Mouse (Mus musculus) skeletal muscle tissue, adult 2 months (tissue): ENCODE results near the gene Samd4b.

Experiments
- DNase-seq: peaks from one replicate; pipeline ENCODE4 v3.0.0-alpha.2; 2012; ENCODE audit warnings: low read depth, low spot score

The Samd4b gene

GRCm38 (mm10) chr7:28378066-28378690 lies 219.8 kb downstream of the Samd4b start:
- no peak for DNase-seq

GRCm38 (mm10) chr7:28377190-28378065 lies 220.5 kb downstream of the Samd4b start:
- DNase-seq = no peak

GRCm38 (mm10) chr7:28376011-28376771 lies 221.8 kb downstream of the Samd4b start:
- peak; percentile 92 for DNase-seq

- DNase-seq = peak; percentile 92
Observed at GRCm38 (mm10) chr7:28375176-28375921, 222.6 kb downstream of the Samd4b start.

GRCm38 (mm10) chr7:28374647-28375046 lies 223.3 kb downstream of the Samd4b start:
- DNase-seq = no peak

- no peak for DNase-seq
Observed at GRCm38 (mm10) chr7:28373891-28374495, 224.0 kb downstream of the Samd4b start.

- peak; percentile 91 for DNase-seq
Observed at GRCm38 (mm10) chr7:28373131-28373581, 224.8 kb downstream of the Samd4b start.

- peak; percentile 100 for DNase-seq
Observed at GRCm38 (mm10) chr7:28372251-28373108, 225.5 kb downstream of the Samd4b start, which contains the start of gene Plekhg2. TSS of gene Plekhg2 (minus strand) at chr7:28372599.

- DNase-seq = no peak
Observed at GRCm38 (mm10) chr7:28371514-28371989, 226.4 kb downstream of the Samd4b start.

- no peak for DNase-seq
Observed at GRCm38 (mm10) chr7:28370977-28371513, 226.9 kb downstream of the Samd4b start.

- DNase-seq = no peak
Observed at GRCm38 (mm10) chr7:28370051-28370450, 227.9 kb downstream of the Samd4b start.

- no peak for DNase-seq
Observed at GRCm38 (mm10) chr7:28368276-28368920, 229.5 kb downstream of the Samd4b start.

GRCm38 (mm10) chr7:28367663-28368275 lies 230.2 kb downstream of the Samd4b start:
- no peak for DNase-seq

GRCm38 (mm10) chr7:28362441-28363060 lies 235.4 kb downstream of the Samd4b start:
- DNase-seq = no peak

- DNase-seq = no peak
Observed at GRCm38 (mm10) chr7:28361647-28362341, 236.2 kb downstream of the Samd4b start.

GRCm38 (mm10) chr7:28360291-28360690 lies 237.7 kb downstream of the Samd4b start:
- no peak for DNase-seq

- no peak for DNase-seq
Observed at GRCm38 (mm10) chr7:28359854-28360253, 238.1 kb downstream of the Samd4b start.
